Mouse (Mus musculus): ENCODE measurements around the gene 1700008O03Rik. TPM values are rescaled to one million over a fixed set of nuclear protein-coding genes. Genes with fewer than 3 reads are reported as not detected.

1700008O03Rik gene
- polyA plus RNA-seq, 1 experiment from 2014 or later = 0.35 TPM

DNA sequence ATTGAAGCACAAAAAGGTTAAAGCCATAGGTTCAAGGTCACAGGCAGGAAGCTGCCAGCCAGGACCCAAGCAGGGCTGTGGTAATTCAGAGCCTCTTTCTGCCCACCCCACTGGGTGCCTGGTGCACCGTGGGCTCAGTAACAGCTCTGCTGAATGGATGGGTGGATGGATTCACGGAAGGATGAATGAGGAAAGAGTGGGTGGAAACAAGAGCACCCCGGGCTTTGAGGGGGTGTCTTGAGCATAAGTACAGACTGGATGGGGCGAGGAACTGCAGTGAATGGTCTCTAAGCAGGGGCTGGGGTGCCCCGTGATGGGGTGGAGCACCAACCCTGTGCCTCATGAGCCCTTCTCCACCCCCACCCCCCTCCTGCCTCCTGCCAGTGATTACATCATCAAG lies 43.9 kb downstream of the 1700008O03Rik start:
- no peak overlapping the region for H3K27ac ChIP-seq (replicated peaks)

DNA sequence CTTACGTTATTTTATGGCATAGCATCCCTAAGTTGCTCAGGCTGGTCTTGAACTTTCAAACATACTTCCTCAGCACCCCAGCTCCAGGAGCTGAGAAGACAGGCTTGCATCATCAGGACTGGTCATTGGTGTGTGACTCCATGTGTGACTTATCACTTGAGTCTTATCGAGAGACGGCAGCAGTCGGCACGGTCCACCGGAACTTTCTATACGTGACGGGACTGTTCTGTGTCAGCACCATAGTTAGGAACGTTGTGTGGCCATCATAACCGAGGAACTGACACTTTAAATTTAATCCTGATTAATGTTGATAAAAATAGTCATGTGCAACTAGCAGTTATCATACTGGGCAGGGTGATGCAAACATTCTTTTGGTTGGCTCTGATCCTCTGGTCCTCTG lies 44.5 kb downstream of the 1700008O03Rik start:
- no peak for ATAC-seq (ENCODE audit: extremely low read depth, insufficient number of reproducible peaks, low FRiP score, low TSS enrichment)
- H3K27ac ChIP-seq (replicated peaks) = no peak overlapping the region
- no peak overlapping the region for H3K4me3 ChIP-seq
- H3K4me1 ChIP-seq = peaks cover 12% of the 10 kb centered on the region
- whole genome bisulfite sequencing = 63% methylated on average over 10 of the region's 10 CpGs
- no peak overlapping the region for H3K4me2 ChIP-seq
- no peak overlapping the region for H3K9ac ChIP-seq
- no peaks in the 10 kb centered on the region for H3K9me3 ChIP-seq
- no peaks in the 10 kb centered on the region for H3K36me3 ChIP-seq
- H3K27me3 ChIP-seq (replicated peaks) = peaks cover 95% of the 10 kb centered on the region

More for the DNA sequence above, 43.9 kb downstream of the 1700008O03Rik start:
- WGBS = 57% methylated on average over 5 of the region's 5 CpGs
- H3K9ac ChIP-seq = no peak overlapping the region
- H3K4me2 ChIP-seq = no peak overlapping the region
- peaks cover 11% of the 10 kb centered on the region for H3K4me1 ChIP-seq
- H3K27me3 ChIP-seq (replicated peaks) = peaks cover 95% of the 10 kb centered on the region
- no peak overlapping the region for H3K4me3 ChIP-seq
- H3K9me3 ChIP-seq = no peaks in the 10 kb centered on the region
- no peaks in the 10 kb centered on the region for H3K36me3 ChIP-seq
- ATAC-seq (ENCODE audit: extremely low read depth, insufficient number of reproducible peaks, low FRiP score, low TSS enrichment) = no peak

DNA sequence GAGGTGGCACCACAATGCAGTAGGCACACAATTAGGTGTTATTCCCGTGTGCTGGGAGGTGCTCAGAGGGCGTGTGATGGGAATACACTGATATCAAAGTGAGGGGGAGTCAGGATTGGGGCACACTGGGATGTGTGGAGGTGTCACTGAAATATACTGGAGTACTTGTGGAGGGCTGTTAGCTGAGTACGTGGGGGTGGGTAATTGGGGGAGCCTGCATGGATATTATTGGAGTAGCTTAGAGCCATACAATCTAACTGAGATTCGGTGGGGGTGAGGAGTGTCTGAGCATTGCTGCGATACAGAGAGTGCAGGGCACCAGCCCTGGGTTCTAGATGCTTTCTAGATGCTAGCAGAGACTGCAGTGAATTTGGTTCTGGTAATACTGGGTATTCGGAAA lies 45.4 kb downstream of the 1700008O03Rik start:
- H3K9ac ChIP-seq = no peak overlapping the region
- H3K4me2 ChIP-seq = no peak overlapping the region
- H3K27me3 ChIP-seq (replicated peaks) = peaks cover 95% of the 10 kb centered on the region
- no peak overlapping the region for H3K4me3 ChIP-seq
- WGBS = 53% methylated on average over 6 of the region's 6 CpGs
- no peaks in the 10 kb centered on the region for H3K9me3 ChIP-seq
- no peak overlapping the region for H3K27ac ChIP-seq (replicated peaks)
- no peaks in the 10 kb centered on the region for H3K36me3 ChIP-seq
- H3K4me1 ChIP-seq = peaks cover 17% of the 10 kb centered on the region
- ATAC-seq (ENCODE audit: extremely low read depth, insufficient number of reproducible peaks, low FRiP score, low TSS enrichment) = no peak

DNA sequence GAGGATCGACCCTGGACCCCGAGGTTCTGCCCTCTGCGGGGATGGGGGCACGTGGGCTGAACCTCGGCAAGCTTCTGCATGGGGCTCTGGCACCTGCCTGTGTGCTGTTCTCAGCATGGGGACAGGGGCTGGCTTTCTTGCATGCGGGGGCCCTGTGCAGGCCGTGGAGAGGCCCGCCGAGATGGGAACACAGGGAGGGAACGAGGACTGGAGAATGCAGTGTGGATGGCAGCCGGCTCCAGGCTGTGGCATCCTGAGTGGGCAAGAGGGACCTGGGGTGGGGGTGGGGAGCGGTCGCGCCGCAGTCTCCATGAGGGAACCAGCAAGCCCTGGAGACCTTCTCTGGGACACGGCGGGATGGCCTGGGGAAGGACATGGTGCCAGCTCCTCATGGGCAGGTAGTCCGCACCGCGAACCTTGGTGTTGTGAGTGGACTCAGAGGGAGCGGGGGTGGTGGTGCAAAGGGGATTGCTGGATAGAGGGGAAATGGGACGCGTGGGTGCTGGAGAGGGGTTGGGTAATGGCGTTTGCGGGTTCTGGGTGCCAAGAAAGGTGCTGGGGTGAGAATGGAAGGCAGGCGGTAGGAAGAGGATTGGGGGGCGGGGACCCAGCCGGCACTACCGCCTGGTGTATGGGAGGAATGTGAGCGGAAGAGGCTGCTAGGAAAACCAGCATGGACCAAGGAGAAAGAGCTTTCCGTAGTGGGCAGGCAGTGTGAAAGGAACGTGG lies 48.3 kb downstream of the 1700008O03Rik start:
- 4% methylated on average over 32 of the region's 32 CpGs for WGBS
- Histone ChIP-seq H3K36me3 (no peaks in the 10 kb centered on the region), H3K27me3 (replicated peaks) (peaks cover 97% of the 10 kb centered on the region), H3K4me3 (no peak overlapping the region), H3K4me1 (peaks cover 6% of the 10 kb centered on the region; the same call in 1 of the 2 replicates), H3K9ac (no peak overlapping the region), H3K9me3 (no peaks in the 10 kb centered on the region), H3K27ac (replicated peaks) (no peak overlapping the region), H3K4me2 (no peak overlapping the region)
- no peak for ATAC-seq (ENCODE audit: extremely low read depth, insufficient number of reproducible peaks, low FRiP score, low TSS enrichment)

DNA sequence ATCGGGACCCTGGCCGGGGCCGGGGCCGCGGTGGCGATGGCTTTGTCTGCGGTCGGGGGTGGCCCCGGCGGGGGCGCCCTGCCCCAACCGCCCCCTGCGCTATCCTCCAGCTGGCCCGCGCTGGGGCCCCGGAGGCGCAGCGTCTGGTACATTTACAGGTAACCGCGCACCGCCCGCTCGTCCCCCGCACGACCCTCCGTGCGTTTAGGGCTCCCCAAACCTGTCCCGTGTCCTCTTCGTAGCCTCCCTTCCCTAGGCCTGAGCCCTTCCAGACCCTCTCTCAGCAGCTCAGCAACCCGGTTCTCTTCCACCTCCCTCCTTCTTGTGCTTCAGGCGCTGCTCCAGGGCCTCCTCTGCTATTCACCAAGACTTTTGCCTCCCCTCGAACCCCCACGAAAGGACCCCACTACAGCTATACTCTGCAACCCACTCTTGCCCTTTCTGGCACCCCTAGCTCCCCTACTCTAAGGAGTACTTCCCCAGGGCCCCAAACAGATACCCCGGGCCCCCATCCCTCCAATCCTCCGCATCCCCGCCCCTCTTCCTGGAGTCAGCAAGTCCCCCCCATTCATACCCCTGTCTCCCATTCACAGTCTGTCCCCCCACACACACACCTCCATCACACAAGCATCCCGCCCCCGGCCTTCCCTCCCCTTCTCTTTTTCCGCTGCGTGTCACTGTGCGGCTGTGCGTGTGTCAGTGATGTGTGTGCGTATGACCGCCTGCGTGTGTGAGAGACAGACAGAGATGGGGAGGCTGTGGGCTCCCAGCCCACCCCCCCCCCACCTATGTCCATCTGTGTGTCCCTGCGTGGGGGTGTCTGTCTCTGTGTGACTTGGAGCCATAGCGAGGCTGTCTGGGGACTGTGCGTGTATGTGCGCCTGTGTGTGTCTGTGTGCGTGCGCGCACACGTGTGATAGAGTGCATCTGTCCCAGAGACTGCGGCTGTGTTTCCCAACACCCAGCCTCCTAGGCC lies 49.3 kb downstream of the 1700008O03Rik start:
- no peak overlapping the region for H3K9ac ChIP-seq
- peaks cover 6% of the 10 kb centered on the region; the same call in 1 of the 2 replicates for H3K4me1 ChIP-seq
- 2% methylated on average over 42 of the region's 54 CpGs for WGBS
- H3K27ac ChIP-seq (replicated peaks) = no peak overlapping the region
- H3K36me3 ChIP-seq = no peaks in the 10 kb centered on the region
- H3K9me3 ChIP-seq = no peaks in the 10 kb centered on the region
- peak overlapping the region; percentile 73 for H3K4me2 ChIP-seq
- peak overlapping the region; percentile 51 for H3K4me3 ChIP-seq
- H3K27me3 ChIP-seq (replicated peaks) = peaks cover 98% of the 10 kb centered on the region
- ATAC-seq (ENCODE audit: extremely low read depth, insufficient number of reproducible peaks, low FRiP score, low TSS enrichment) = no peak

DNA sequence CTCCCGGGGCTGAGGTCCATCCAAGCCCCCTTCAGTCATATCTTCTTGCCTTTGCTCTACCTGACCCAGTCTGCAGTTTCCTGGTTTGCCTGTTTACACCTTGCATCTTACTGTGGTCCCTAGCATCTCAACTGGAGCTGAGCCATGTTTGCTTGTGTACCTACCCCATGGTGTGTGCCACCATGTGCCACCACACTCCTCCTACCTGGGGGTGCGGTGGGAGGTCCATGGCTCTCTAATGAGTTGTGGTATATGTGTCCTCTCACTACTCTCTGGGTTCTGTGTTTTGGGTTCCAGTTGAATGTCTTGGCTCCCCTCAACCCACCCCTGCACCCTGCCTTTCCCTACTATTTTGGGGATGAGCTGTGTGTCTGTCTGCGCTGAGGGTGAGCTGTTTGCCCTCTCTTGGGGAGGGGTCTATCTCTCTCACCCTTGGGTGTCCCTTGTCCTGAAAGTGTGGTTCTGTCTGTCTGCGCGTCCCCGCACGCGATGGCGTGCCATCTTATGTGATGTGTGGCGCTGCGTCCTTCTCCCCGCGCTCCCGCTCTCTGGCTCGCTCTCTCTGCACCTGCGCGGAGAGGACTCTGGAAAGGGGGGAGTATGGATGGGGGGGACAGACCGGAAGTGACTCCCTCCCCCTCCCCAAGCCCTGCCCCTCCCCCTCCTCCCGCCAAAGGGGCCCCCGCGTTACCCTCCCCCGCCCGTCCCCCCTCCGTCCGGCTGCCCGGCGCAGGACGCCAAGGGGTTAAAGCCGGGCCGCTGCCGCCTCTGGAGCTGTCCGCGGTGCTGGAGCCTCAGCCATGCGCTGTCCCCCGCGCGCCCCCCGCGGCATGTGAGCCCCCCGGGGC lies 50.4 kb downstream of the 1700008O03Rik start:
- Histone ChIP-seq H3K36me3 (no peaks in the 10 kb centered on the region), H3K4me2 (peak overlapping the region; percentile 73), H3K9me3 (no peaks in the 10 kb centered on the region), H3K4me3 (peak overlapping the region; percentile 51), H3K27ac (replicated peaks) (no peak overlapping the region), H3K4me1 (peaks cover 6% of the 10 kb centered on the region; the same call in 1 of the 2 replicates), H3K9ac (no peak overlapping the region), H3K27me3 (replicated peaks) (peaks cover 94% of the 10 kb centered on the region)
- no peak; the same call in 1 of the 2 replicates for ATAC-seq (ENCODE audit: extremely low read depth, insufficient number of reproducible peaks, low FRiP score, low TSS enrichment)
- WGBS = 3% methylated on average over 24 of the region's 40 CpGs

DNA sequence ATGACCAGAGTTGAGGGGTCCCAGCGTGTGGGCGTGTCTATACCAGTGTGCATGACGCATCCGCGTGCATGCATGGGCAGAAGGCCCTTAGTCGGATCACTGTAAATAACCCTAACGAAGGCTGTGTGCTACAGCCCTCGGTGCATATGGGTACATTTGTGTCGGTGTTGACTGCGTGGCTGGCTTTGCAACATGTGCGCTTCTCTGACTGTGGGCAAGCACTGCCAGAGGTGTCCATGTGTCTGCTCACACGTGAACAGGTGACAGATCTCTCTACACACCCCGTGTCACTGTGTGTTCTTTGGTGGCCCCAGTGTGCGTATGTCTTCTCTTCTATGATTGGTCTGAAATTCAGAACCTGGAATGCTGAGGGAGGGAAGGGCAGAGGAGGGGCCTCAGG lies 51.5 kb downstream of the 1700008O03Rik start:
- WGBS = 55% methylated on average over 14 of the region's 14 CpGs
- Histone ChIP-seq H3K9me3 (no peaks in the 10 kb centered on the region), H3K36me3 (no peaks in the 10 kb centered on the region), H3K9ac (no peak overlapping the region), H3K4me3 (no peak overlapping the region), H3K27ac (replicated peaks) (no peak overlapping the region), H3K4me2 (no peak overlapping the region), H3K4me1 (peaks cover 6% of the 10 kb centered on the region; the same call in 1 of the 2 replicates), H3K27me3 (replicated peaks) (peaks cover 94% of the 10 kb centered on the region)
- ATAC-seq (ENCODE audit: extremely low read depth, insufficient number of reproducible peaks, low FRiP score, low TSS enrichment) = no peak

DNA sequence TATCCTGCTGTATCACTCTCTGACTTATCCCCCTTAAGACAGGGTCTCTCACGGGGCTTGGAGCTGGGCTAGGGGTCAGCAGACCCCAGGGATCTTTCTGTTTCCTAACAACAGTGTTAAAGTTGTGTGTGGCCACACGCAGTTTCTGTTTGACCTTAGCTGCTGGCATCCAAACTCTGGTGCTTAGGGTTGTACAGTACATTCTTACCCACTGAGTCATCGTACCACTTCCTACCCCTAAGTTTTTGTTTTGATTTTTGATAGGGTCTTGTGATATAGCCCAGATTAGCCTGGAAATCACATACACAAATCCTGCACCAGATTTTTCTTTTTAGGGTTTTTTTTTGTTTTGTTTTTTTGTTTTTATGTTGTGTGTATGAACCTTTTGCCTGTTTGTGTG lies 53.3 kb downstream of the 1700008O03Rik start:
- Histone ChIP-seq H3K4me1 (peaks cover 6% of the 10 kb centered on the region; the same call in 1 of the 2 replicates), H3K27ac (replicated peaks) (no peak overlapping the region), H3K27me3 (replicated peaks) (peaks cover 92% of the 10 kb centered on the region), H3K4me3 (no peak overlapping the region), H3K36me3 (no peaks in the 10 kb centered on the region), H3K9me3 (no peaks in the 10 kb centered on the region), H3K4me2 (no peak overlapping the region), H3K9ac (no peak overlapping the region)
- no peak for ATAC-seq (ENCODE audit: extremely low read depth, insufficient number of reproducible peaks, low FRiP score, low TSS enrichment)
- WGBS = 46% methylated on average over 3 of the region's 3 CpGs

DNA sequence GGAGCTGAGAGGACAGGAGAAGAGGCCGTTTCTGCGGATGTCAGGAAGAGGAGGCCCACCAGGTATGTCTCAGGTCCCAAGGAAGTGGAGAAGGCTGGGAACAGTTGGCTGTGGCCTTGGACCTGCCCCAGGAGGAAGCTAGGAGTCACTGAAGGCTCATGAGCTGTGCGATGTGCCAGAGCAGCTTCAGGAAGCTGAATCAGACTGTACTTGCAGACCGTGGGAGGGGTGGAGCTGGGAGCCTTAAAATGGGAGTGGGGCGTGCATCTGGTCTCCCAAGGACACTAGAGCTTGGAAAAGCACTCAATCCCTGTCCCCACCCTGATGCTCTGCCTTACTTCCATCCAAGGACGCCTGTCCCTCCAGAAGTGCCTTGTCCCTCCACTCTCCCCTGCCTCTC lies 59.0 kb downstream of the 1700008O03Rik start:
- no peaks in the 10 kb centered on the region for H3K4me1 ChIP-seq
- no peak overlapping the region for H3K4me3 ChIP-seq
- no peak for ATAC-seq (ENCODE audit: extremely low read depth, insufficient number of reproducible peaks, low FRiP score, low TSS enrichment)
- H3K9me3 ChIP-seq = no peaks in the 10 kb centered on the region
- H3K4me2 ChIP-seq = no peak overlapping the region
- 36% methylated on average over 6 of the region's 6 CpGs for WGBS
- no peak overlapping the region for H3K27ac ChIP-seq (replicated peaks)
- no peak overlapping the region for H3K9ac ChIP-seq
- peaks cover 92% of the 10 kb centered on the region for H3K27me3 ChIP-seq (replicated peaks)
- no peaks in the 10 kb centered on the region for H3K36me3 ChIP-seq

DNA sequence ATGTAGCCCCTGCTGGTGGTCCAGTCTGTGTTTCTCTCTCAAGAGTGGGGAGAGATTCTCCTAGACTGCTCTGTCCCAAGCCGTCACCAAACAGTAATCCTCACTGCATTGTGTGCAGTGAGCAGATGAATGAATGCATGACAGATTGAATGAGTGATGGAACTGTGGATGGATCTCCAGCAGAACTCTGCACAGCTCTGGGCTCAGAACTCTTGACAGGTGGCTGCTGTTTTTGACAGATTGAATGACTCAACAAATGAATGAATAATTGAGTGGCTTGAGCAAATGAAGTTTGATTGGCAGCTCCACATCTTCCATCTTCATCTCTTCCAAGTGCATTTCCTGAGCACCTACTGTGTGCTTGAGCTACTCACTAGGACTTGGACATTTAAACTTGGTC lies 63.3 kb downstream of the 1700008O03Rik start:
- no peak overlapping the region for H3K4me2 ChIP-seq
- no peak overlapping the region for H3K27ac ChIP-seq (replicated peaks)
- no peaks in the 10 kb centered on the region for H3K36me3 ChIP-seq
- WGBS = 73% methylated on average over 1 of the region's 1 CpGs
- H3K4me3 ChIP-seq = no peak overlapping the region
- H3K9me3 ChIP-seq = no peaks in the 10 kb centered on the region
- ATAC-seq (ENCODE audit: extremely low read depth, insufficient number of reproducible peaks, low FRiP score, low TSS enrichment) = no peak
- H3K27me3 ChIP-seq (replicated peaks) = peaks cover 88% of the 10 kb centered on the region
- H3K4me1 ChIP-seq = no peaks in the 10 kb centered on the region
- H3K9ac ChIP-seq = no peak overlapping the region

DNA sequence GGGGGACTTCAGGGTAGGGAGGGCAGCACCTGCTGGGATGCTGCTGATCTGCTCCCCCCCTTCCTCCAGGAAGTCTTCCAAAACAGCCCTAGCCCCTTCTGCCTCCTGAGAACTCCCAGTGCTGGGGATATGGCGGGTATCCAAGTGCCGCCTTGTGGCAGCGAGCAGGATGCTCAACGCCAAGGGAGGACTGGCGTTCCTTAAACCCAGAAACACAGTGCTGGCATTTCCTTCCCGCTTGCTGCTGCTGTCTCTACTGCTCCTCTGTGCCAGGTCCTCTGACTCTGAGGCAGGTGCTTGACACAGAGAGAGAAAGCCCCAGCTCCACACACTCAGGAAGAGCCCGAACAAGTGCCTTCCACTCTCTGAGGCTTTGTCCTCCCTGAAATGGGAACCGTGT lies 64.7 kb downstream of the 1700008O03Rik start:
- Histone ChIP-seq H3K4me3 (no peak overlapping the region), H3K27ac (replicated peaks) (no peak overlapping the region)
- WGBS = 38% methylated on average over 8 of the region's 8 CpGs

More for the DNA sequence above, 64.7 kb downstream of the 1700008O03Rik start:
- ATAC-seq (ENCODE audit: extremely low read depth, insufficient number of reproducible peaks, low FRiP score, low TSS enrichment) = no peak
- Histone ChIP-seq H3K4me2 (no peak overlapping the region), H3K36me3 (no peaks in the 10 kb centered on the region), H3K9ac (no peak overlapping the region), H3K9me3 (no peaks in the 10 kb centered on the region), H3K27me3 (replicated peaks) (peaks cover 88% of the 10 kb centered on the region), H3K4me1 (no peaks in the 10 kb centered on the region)

Measured in heart, embryonic 13.5 days (tissue).